Mouse (Mus musculus) right cerebral cortex, postnatal 14 days (tissue): ENCODE measurements around the gene Lsm4.
A peak's percentile ranks its signal among the peaks of the same experiment; 100 is the strongest.

Source experiments
- DNase-seq: peaks from one replicate; pipeline ENCODE4 v3.0.0; 2022

The Lsm4 gene

GRCm38 (mm10) chr8:70680039-70680438, 7.0 kb downstream of the Lsm4 start:
- no peak for DNase-seq

GRCm38 (mm10) chr8:70681410-70681809, 8.4 kb downstream of the Lsm4 start:
- no peak for DNase-seq

GRCm38 (mm10) chr8:70682193-70682592, 9.1 kb downstream of the Lsm4 start:
- peak; percentile 53 for DNase-seq

GRCm38 (mm10) chr8:70682692-70683091, 9.6 kb downstream of the Lsm4 start:
- DNase-seq, result no peak

- DNase-seq, result peak; percentile 75
Measured at GRCm38 (mm10) chr8:70684291-70684690, 11.2 kb downstream of the Lsm4 start.

GRCm38 (mm10) chr8:70687576-70687975, 14.5 kb downstream of the Lsm4 start:
- no peak for DNase-seq

- no peak for DNase-seq
Measured at GRCm38 (mm10) chr8:70688136-70688535, 15.1 kb downstream of the Lsm4 start.

GRCm38 (mm10) chr8:70689892-70690390, 16.9 kb downstream of the Lsm4 start:
- DNase-seq, result no peak

- DNase-seq, result no peak
Measured at GRCm38 (mm10) chr8:70691230-70691629, 18.2 kb downstream of the Lsm4 start.

- peak; percentile 38 for DNase-seq
Measured at GRCm38 (mm10) chr8:70691727-70692231, 18.7 kb downstream of the Lsm4 start.

- no peak for DNase-seq
Measured at GRCm38 (mm10) chr8:70693636-70694035, 20.6 kb downstream of the Lsm4 start.

GRCm38 (mm10) chr8:70695318-70696018, 22.4 kb downstream of the Lsm4 start:
- DNase-seq, result peak; percentile 32

- DNase-seq, result peak; percentile 55
Measured at GRCm38 (mm10) chr8:70696019-70696885, 23.2 kb downstream of the Lsm4 start.

GRCm38 (mm10) chr8:70696946-70697345, 23.9 kb downstream of the Lsm4 start:
- DNase-seq, result no peak

GRCm38 (mm10) chr8:70697366-70698250, 24.6 kb downstream of the Lsm4 start:
- DNase-seq, result no peak

- DNase-seq, result peak; percentile 98
Measured at GRCm38 (mm10) chr8:70698310-70699109, 25.5 kb downstream of the Lsm4 start, which contains the start of gene Jund. TSS of gene Jund (plus strand) at chr8:70698949.

GRCm38 (mm10) chr8:70699116-70699833, 26.2 kb downstream of the Lsm4 start:
- peak; percentile 50 for DNase-seq

- peak; percentile 79 for DNase-seq
Measured at GRCm38 (mm10) chr8:70699834-70700554, 26.9 kb downstream of the Lsm4 start.

GRCm38 (mm10) chr8:70700555-70700922, 27.5 kb downstream of the Lsm4 start:
- DNase-seq, result peak; percentile 82
